Comparison of ENCODE assay signal across 8 mouse cellular contexts in genomic region chr1:38262362-38263154, GRCm38 (mm10).
DNase-seq lines count a peak whose midpoint lies in the region; ATAC-seq and TF ChIP-seq lines count a peak whose summit lies in the region.

No protein-coding gene starts in this region.

- in situ Hi-C loops in Patski (cut with MboI; ENCODE audit: low pct_unique_long_range_greater_than_20kb) = no loop called here

- peak; percentile 98 for DNase-seq in heart, adult 11 months
- peak; percentile 68 for DNase-seq in Patski (ENCODE audit: low read depth, low spot score)
- peak; percentile 74 to 76 for DNase-seq in heart, adult 9 months (ENCODE audit: low spot score in 2 of 2)
- DNase-seq in lung, postnatal 10 days = peak; percentile 50
- DNase-seq in thymus, postnatal 14 days = no peak
- DNase-seq in right cerebral cortex, postnatal 36 days (ENCODE audit: low spot score in 2 of 2) = no peak

- WGBS in heart, embryonic 12.5 days = 73% methylated on average over 11 of the region's 11 CpGs

- H3K9ac ChIP-seq in heart, embryonic 12.5 days = no peak overlapping the region

- no peak overlapping the region for H3K4me3 ChIP-seq in heart, embryonic 12.5 days

- POLR2A ChIA-PET in Patski (lab: Charles Lee) = interaction anchor here (0.5 kb wide), 1 partner anchor 374 kb away, joined by 3 read pairs; no protein-coding TSS in a partner anchor

- peaks cover 5% of the 10 kb centered on the region; the same call in 1 of the 2 replicates for H3K9me3 ChIP-seq in heart, embryonic 12.5 days (replicated peaks)

- H3K27ac ChIP-seq in heart, embryonic 12.5 days (ENCODE audit: poor library complexity, severe bottlenecking) = no peak overlapping the region

- 0 out of 2 replicates have a peak, but pooled peaks cover 4% of the 10 kb centered on the region for H3K36me3 ChIP-seq in heart, embryonic 12.5 days

- no peaks in the 10 kb centered on the region for H3K27me3 ChIP-seq in heart, embryonic 12.5 days (replicated peaks)
- H3K27me3 ChIP-seq in Patski = no peaks in the 10 kb centered on the region

- H3K4me2 ChIP-seq in heart, embryonic 12.5 days = no peak overlapping the region

- H3K4me1 ChIP-seq in heart, embryonic 12.5 days (replicated peaks) = peaks cover 20% of the 10 kb centered on the region

- CTCF ChIA-PET in Patski (lab: Charles Lee) = interaction anchor here (0.9 to 1.8 kb wide), 2 partner anchors 10 to 22 kb away, joined by 3 to 4 read pairs; no protein-coding TSS in a partner anchor

- ATAC-seq in heart, embryonic 12.5 days (ENCODE audit: insufficient number of reproducible peaks, low FRiP score) = no peak
- peak; percentile 29 for ATAC-seq in Patski
- ATAC-seq in inflammation-experienced regulatory T-cells, adult 6 months = no peak

- TF ChIP-seq CTCF in Patski (IDR thresholded peaks at IDR 0.05) = no peak

Comparison
In these comparisons a context has a peak if more than half of its experiments do, and no peak if none do; other contexts are left out.
1. DNase-seq: peak in heart, adult 11 months (single experiment), Patski (single experiment), heart, adult 9 months (2 of 2) and lung, postnatal 10 days (single experiment); none in thymus, postnatal 14 days (single experiment) and right cerebral cortex, postnatal 36 days (0 of 2).